Mouse (Mus musculus) urinary bladder, postnatal 10 days (tissue): Measurements from ENCODE around the gene Mgrn1.
A peak's percentile ranks its signal among the peaks of the same experiment; 100 is the strongest.

Experiments
- DNase-seq: peaks from one replicate; pipeline ENCODE4 v3.0.0; 2022; ENCODE audit warnings: low spot score

The Mgrn1 gene

GRCm38 (mm10) chr16:4907972-4908371 lies 21.9 kb downstream of the Mgrn1 start:
- DNase-seq: no peak

GRCm38 (mm10) chr16:4909745-4910144 lies 23.7 kb downstream of the Mgrn1 start:
- DNase-seq: no peak

DNA sequence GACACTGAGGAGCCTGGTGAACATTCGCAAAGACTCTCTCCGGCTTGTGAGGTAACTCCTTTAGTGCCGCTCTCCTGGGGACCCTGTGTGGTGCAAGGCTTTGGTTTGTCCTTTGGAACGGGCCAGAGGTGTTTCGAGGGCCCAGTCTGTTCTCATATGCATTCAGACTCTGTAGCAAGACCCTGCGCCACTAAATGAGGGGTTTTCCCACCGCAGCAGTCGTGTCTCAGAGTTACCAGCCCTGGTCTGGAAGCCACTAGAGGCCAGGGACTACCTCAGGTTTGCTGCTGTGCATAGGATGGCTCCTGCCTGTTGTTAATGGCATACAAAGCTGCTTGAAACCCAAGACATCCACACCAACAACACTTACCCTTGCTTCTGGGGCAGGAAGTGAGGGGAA lies 24.7 kb downstream of the Mgrn1 start:
- no peak for DNase-seq

DNA sequence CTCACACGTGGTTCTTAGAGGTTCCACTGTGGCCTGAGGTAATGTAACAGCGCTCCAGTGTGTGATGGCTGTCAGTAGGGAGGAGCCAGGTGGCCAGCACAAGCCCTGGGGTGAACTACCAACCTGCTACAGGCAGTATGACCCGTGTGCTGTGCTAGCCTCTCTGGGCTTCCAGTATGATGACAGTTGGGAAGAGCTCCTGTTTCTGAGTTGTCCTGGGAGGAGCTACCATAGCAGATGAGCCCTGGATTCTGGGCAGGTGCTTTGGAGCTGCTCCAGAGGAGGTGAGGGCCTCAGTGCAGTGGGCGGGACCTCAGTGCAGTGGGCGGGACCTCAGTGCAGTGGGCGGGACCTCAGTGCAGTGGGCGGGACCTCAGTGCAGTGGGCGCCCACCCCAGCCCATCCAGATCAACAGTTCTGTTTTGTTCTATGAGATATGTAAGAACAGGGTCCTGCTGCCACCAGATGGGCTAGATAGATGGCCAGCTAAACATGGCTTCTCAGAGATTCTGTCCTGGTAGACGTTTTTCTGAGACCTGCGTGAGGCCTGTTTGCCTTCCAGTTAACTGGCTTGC lies 26.1 kb downstream of the Mgrn1 start:
- DNase-seq: no peak

DNA sequence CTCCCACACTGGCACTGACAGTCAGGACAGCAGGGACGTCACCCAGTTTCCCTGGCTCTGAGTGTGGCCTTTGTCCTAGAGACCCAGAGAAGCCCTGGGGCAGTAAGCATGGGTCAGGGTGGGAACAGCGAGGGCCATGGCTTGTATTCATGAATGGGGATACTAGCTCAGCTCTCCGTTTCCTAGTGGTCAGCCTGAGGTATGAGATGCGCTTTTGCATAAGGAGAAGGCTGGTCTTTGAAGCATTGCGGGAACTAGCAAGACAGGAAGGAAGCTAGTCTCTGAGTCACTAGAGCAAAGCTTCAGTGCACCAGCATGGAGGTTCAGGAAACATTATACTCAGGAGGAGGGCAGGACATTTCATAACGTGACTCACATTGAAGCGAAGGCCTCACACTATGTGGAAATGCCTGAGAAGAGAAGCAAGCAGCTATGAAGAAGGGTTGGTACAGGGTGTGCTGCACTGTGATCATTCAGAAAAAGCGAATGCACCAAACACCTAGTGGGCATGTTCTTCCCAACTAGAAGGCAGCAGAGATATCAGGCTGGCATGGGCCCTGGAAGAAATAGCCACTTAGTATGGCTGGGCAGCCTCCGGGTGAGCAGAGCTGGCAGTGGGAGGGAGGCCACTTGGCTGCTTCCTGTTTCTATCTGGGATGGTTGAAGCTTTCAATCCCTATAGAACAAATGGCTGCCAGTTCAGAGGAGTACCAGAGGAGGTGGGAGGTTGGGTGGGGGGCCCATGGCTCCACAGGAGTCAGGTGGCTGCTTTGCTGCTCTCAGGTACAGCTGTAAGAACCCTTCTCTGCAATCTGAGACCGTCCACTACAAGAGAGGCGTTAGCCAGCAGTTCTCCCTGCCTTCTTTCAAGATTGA lies 27.1 kb downstream of the Mgrn1 start:
- DNase-seq: no peak

DNA sequence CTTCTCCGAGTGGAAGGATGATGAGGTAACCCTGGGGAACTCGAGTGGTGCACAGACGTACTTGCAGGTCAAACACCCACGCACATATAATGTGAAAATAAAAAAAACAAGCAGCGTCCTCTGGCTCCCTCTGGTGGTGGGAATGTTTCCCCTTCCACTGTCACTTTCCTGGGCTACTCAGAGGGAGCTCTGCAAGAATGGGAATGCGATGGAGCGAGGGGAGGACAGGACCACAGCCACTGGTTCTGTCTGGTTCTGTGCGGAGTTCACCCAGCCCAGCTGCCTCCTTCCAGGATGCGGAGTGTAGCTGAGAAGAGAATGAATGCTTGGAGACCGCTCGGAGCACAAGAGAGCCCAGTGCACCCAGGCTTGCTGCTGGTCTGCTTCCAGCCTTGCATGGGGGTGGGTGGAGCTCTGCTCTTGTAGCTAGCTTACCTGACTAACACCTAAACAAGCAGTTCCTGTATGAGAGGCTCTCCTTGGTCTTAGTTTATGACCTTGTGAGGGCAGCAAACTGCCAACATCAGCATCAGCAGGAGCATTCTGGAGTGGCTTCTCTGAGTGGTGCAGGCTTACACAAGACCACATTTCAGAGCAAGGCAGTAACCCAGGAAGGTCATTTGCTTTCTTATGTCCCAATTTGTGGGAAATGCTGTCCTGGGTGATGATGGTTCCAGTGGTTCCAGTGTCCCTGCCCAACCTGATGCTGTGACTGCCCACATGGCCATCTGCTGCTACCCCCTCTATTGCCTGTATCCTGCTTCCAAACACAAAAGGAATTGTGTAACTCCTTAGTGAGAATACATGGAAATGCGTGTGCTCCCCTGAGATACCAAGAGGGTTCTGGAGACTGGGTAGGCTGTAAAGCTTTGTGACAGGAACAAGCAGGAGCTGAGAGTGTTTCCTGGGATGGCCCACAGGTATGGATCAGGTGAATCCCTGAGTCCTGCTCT lies 28.0 kb downstream of the Mgrn1 start:
- DNase-seq: peak; percentile 45

- no peak for DNase-seq
Measured at GRCm38 (mm10) chr16:4915931-4916330, 29.9 kb downstream of the Mgrn1 start.

- no peak for DNase-seq
Measured at GRCm38 (mm10) chr16:4916608-4917007, 30.6 kb downstream of the Mgrn1 start.

DNA sequence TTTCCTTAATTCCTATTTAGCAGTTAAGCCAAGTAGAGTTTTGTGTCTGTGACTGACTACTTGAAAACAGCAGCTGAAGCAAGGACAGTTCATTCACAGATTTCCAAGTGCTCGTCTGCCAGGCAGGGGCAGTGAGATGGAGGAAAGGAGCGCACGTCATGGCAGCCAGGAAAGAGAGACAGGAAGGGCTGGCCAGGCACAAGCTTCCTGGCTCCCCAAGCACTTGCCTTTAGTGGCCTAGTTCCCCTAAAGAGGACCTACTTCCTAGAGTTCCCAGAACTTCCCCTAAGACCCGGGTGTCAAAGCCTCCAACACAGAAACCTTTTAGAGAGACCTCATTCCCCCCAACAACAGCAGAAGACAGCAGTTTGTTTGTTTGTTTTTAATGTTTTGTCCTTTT lies 34.5 kb downstream of the Mgrn1 start:
- DNase-seq: no peak

GRCm38 (mm10) chr16:4922481-4922880 lies 36.4 kb downstream of the Mgrn1 start:
- DNase-seq: no peak

DNA sequence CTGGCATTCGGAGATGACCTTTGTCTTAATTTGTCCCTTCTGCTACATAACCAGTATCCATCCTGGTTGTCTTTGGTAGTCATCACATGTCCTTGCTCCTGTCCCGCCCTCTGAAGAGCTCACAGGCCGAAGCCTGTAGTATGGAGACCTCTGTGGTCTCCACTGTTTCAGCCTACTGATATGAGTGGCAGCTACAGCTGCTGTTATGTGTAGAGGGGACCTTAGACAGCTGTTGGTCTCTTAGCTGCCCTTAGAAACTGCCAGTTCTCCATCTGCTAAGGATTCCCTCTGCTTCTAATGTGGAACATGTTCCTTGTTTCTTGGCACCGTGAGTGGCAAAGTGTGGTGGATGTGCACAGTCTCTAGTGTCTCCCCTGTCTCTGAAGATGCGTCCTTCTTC lies 37.9 kb downstream of the Mgrn1 start:
- no peak for DNase-seq

- DNase-seq: no peak
Measured at GRCm38 (mm10) chr16:4927967-4928366, 41.9 kb downstream of the Mgrn1 start.

DNA sequence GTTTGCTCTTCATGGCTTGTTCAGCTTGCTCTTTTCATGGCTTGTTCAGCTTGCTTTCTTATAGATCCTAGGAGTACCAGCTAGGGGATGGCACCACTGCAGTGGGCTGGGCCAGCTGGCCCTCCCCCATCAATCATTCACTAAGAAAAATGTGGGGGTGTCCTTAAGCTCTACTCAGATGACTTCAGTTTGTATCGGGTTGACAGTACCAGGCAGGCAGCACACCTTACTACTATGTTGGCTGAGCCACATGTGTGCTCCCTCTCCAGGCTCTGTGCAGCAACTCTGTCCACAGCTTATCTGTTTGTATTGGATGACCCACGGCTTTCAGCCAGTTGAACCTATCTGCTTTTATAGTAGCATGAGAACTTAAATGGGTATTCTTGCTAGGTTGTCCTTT lies 42.4 kb downstream of the Mgrn1 start:
- DNase-seq: no peak

- DNase-seq: no peak
Measured at GRCm38 (mm10) chr16:4932429-4932828, 46.4 kb downstream of the Mgrn1 start.

DNA sequence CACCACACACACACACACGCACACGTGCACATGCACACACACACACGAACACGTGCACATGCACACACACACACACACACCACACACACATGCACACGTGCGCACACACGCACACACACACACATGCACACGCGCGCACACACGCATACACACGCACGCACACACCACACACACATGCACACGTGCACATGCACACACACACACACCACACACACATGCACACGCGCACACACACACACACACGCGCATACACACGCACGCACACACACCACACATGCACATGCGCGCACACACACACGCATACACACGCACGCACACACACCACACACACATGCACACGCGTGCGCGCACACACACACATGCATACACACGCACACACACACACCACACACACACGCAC lies 49.4 kb downstream of the Mgrn1 start:
- DNase-seq: no peak

DNA sequence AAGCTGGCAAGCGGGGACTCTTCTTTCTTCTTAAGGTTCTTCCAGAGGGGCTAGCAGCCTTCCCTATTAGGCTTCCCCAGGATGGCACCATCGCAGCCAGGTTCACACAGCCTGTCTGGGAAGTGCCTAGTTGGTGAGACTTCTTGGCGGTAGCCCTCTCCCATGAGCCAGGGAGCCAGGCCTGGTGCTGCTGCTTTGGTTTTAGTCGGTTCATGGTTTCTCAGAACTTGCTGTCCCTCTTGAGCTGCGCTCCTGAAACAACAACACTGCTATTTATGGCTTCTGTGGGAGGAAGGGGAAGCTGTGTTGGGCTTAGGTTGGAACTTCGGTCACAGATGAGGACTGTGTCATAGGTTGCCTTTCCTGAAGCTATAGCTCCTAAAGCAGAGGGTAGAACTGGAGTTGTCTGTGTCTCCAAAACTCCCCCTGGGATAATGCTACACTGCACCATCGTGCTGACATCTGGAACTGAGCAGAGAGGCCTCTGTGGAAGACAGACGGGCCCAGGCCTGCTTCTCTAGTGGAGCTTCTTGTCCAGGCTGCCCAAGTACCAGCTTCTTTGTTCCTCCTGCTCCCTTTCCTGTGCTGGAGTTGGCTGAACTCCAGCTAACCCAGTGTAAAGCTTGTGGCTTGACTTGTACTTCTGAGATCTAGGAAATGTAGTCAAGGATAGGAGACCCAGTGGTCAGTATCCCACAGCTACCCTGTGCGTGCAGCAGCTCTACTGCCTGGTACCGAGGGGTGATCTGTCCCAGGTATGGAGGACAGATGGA lies 50.1 kb downstream of the Mgrn1 start:
- DNase-seq: no peak

- DNase-seq: no peak
Measured at GRCm38 (mm10) chr16:4937351-4938190, 51.5 kb downstream of the Mgrn1 start.

DNA sequence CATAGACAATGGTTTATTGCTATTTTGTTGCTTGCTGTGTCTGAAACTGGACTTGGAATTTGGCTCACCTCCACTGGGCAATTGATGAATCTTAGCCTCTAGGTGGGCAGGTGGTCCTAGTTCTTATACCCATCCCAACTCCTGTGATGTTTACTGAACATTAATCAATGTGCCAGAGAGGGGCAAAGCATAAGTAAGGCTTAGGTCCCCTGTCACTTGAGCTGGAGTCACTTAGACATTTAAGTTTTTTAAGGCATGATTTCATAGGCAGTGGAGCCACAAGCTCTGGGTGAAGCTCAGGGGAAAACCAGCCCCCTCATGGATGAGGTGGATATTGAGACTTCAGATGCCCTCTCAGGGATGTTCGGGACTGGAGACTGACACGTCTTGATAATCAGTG lies 52.4 kb downstream of the Mgrn1 start, which contains the start of gene Nudt16l1:
Nudt16l1 (plus strand) TSS at position 301 of the 400 bp plus-strand sequence.
- no peak for DNase-seq

- DNase-seq: peak; percentile 74
Measured at GRCm38 (mm10) chr16:4938989-4939388, 52.9 kb downstream of the Mgrn1 start.

- no peak for DNase-seq
Measured at GRCm38 (mm10) chr16:4939412-4939811, 53.4 kb downstream of the Mgrn1 start.
